Mouse (Mus musculus) forebrain, postnatal 0 days (tissue): Measurements from ENCODE around the gene Pgam2. TPM values are rescaled to one million over a fixed set of nuclear protein-coding genes. Genes with fewer than 3 reads are reported as not detected.

Experiments used
- ATAC-seq: fragments of 200-750 bp; cut with Nextera tagmentation; 2 replicates; pipeline ENCODE4 v1.8.0; 2017; ENCODE audit warnings: mild to moderate bottlenecking, moderate library complexity
- DNase-seq: peaks from one replicate; pipeline ENCODE4 v3.0.0-alpha.2; 2015
- H3K27ac ChIP-seq: fragments of 300-500 bp; sonication (generic); 2 replicates; pipeline ENCODE4 v1.5.1; 2014; ENCODE audit warnings: low read depth, mild to moderate bottlenecking, antibody characterized with exemption, low read length, moderate library complexity, mixed read lengths
- H3K27me3 ChIP-seq: fragments of 300-500 bp; sonication (generic); 2 replicates; pipeline ENCODE4 v1.6.1; 2014; ENCODE audit warnings: mild to moderate bottlenecking, low read length, mixed read lengths; ENCODE audit not compliant: insufficient read depth
- H3K36me3 ChIP-seq: fragments of 300-500 bp; sonication (generic); 2 replicates; pipeline ENCODE4 v1.6.1; 2014; ENCODE audit warnings: mild to moderate bottlenecking, moderate library complexity; ENCODE audit not compliant: insufficient read depth
- H3K4me1 ChIP-seq: fragments of 300-500 bp; sonication (generic); 2 replicates; pipeline ENCODE4 v1.6.1; 2014; ENCODE audit warnings: antibody characterized with exemption; ENCODE audit not compliant: insufficient read depth
- H3K4me2 ChIP-seq: fragments of 300-500 bp; sonication (generic); 2 replicates; pipeline ENCODE4 v1.6.1; 2014; ENCODE audit warnings: low read depth, mild to moderate bottlenecking, moderate library complexity
- H3K4me3 ChIP-seq: fragments of 300-500 bp; sonication (generic); 2 replicates; pipeline ENCODE4 v1.5.1; 2014; ENCODE audit warnings: low read depth, low read length, mixed read lengths
- H3K9ac ChIP-seq: fragments of 300-500 bp; sonication (generic); 2 replicates; pipeline ENCODE4 v1.6.1; 2014; ENCODE audit warnings: mild to moderate bottlenecking
- H3K9me3 ChIP-seq: fragments of 300-500 bp; sonication (generic); 2 replicates; pipeline ENCODE4 v1.6.1; 2016; ENCODE audit warnings: low read length
- CTCF ChIP-seq: sonication (generic); IDR thresholded peaks from 2 replicates; pipeline ENCODE4 v1.5.1; 2016; ENCODE audit warnings: antibody characterized with exemption, control low read depth, low read depth
- WGBS: fragments of 180-500 bp; shearing (Covaris S2); extraction: QIAGEN DNeasy Blood & Tissue Kit; methylation state at CpG from one replicate; pipeline ENCODE4 v1.1.7; 2014; 5-methylcytosine and 5-hydroxymethylcytosine counted together
- polyA plus RNA-seq: library from polyadenylated mRNA; unstranded; fragments of >200 nt; fragmentation: Nextera tagmentation; extraction: Ambion mirVana; gene quantifications from 2 replicates; pipeline ENCODE4 v1.2.1, GENCODE M21; 2015
- total RNA-seq: library from RNA; depleted of rRNA; stranded (reverse); fragments of >200 nt; gene quantifications from 2 replicates; pipeline ENCODE4 v1.2.3, GENCODE M21; 2014

Gene Pgam2
- total and polyA plus RNA-seq, 2 experiments from 2014 or later, result 0.38 to 3.5 TPM

DNA sequence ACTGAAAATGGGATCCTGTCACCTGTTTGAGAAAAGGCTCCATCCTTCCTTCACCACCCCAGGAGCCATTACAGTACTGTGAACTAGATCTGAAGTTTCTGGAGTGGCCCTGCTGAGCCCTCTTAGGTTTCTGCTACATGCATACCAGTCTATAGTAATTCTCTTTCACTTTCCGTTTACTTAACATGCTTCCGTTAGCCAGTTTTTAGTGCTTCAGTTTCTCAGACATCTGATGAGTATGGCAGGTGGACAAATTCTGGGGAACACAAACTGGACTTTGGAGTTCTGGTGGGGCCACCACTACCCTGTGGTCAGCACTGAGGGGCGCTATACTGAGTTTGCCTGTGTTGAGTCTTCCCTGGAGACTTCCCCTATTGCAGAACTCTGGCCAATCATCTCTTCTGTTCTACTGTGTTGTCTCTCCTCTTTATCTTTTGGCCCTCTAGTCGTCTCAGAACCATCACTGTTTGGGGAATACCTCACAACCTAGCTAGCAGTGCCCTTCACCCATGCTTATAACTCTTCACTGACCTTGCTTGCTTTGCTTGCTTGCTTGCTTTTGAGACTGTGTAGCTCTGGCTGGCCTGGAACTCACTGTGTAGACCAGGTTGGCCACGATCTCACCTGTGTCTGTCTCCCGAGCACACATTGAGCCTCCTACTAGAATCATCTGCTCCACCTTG lies 14.3 kb downstream of the Pgam2 start:
- Histone ChIP-seq H3K9ac (peak overlapping the region; percentile 91), H3K4me3 (peak overlapping the region; percentile 91), H3K27ac (peak overlapping the region; percentile 92), H3K4me2 (peak overlapping the region; percentile 80), H3K27me3 (no peaks in the 10 kb centered on the region), H3K9me3 (no peaks in the 10 kb centered on the region), H3K36me3 (peaks cover 24% of the 10 kb centered on the region), H3K4me1 (peaks cover 20% of the 10 kb centered on the region)
- no peak for ATAC-seq
- WGBS, result 75% methylated on average over 6 of the region's 6 CpGs
- peak; percentile 40; the same call in 1 of the 2 replicates for TF ChIP-seq CTCF
- no peak for DNase-seq

DNA sequence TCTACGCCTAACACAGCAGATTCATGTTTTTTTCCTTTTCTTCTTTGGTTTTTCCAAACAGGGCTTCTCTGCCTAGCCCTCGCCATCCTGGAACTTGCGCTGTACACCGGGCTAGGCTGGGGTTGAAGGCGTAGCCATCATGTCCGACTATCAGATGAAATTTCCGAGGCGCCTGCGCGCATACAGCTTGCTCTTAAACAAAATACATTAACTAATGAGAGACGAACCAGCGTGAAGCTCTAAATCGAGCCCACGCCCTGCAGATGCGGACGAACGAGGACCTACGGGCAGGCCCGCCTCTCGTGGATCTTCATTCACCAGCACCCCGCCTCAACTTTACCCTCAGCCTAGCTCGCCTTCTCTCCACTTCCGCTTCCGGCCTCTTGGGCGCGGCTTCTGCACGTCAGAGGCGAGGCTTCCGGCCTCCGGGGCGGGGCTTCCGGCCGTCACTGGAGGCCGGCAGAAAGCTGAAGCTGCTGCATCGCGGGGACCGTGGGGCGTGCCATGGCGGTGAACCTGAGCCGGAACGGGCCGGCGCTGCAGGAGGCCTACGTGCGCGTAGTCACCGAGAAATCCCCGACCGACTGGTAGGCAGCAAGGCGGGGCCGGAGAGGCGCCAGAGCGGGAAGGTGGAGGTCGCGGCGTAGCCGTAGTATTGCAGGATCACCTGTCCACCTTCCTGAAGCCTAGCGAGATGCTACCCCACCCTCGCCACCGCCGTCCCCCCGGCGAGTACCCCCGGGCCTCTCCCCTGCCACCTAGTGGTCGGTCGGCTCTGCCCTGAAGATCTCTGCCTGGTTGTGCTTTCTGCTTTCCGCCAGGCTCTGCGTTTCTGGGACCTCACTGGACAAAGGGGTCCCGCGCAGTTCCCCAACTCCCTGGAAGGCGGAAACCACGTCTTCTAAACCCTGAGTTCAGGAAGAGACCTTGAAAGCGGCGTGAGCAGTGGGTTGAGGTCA lies 15.2 kb downstream of the Pgam2 start, which contains the start of gene Dbnl:
Dbnl (plus strand) TSS at position 433 of the 959 bp plus-strand sequence.
- Histone ChIP-seq H3K4me3 (peak within 1 kb of the TSS; percentile 91), H3K36me3 (peaks cover 15% of the 10 kb centered on the region), H3K9ac (peak within 1 kb of the TSS; percentile 91), H3K9me3 (no peaks in the 10 kb centered on the region), H3K4me2 (peak within 1 kb of the TSS; percentile 80), H3K4me1 (peaks cover 20% of the 10 kb centered on the region), H3K27ac (peak within 1 kb of the TSS; percentile 92), H3K27me3 (no peaks in the 10 kb centered on the region)
- peak; percentile 69 for TF ChIP-seq CTCF
- peak; percentile 98 for ATAC-seq
- peak; percentile 96 for DNase-seq
- 1% methylated on average over 74 of the region's 74 CpGs for WGBS

DNA sequence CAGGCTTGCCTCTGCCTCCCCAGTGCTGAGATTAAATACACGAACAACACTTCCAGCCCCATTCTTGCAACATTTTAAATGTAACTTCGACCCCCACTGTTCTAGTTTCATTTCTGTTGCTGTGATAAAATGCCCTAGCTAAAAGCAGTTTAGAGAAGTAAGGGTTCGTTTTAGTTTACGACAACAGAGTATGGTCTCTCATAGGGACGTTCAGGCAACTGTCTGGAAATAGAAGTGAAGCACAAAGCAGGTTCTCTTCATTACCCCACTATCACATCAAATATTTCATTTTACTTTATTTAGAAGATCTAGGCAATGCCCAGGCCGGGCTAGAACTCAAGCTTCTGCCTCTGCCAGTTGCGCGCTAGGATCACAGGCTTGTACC lies 15.9 kb downstream of the Pgam2 start:
- Histone ChIP-seq H3K27ac (peak overlapping the region; percentile 92), H3K4me2 (peak overlapping the region; percentile 80), H3K4me1 (peaks cover 20% of the 10 kb centered on the region), H3K36me3 (peaks cover 12% of the 10 kb centered on the region), H3K9me3 (no peaks in the 10 kb centered on the region), H3K9ac (peak overlapping the region; percentile 91), H3K27me3 (no peaks in the 10 kb centered on the region), H3K4me3 (peak overlapping the region; percentile 91)
- ATAC-seq (no peak), DNase-seq (no peak)
- no peak for TF ChIP-seq CTCF
- WGBS, result 42% methylated on average over 8 of the region's 8 CpGs

DNA sequence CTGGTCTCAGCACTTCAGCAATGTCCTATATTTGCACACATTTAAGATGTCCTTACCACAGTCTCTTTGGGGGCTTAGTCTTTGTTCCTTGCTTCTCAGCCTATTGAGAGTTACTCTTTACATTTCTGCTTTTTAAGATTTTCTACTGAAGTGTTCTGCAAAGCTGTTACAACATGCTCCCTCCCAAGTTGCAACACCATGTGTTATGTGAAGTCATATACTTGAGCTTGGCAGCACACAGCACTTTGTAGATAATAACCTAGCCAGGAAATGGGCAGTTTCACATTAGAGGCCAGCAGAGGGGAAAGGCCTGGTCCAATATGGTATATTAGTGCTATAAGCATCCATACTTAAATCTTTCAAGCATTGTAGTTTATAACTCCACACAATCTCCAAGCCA lies 17.8 kb downstream of the Pgam2 start:
- H3K4me2 ChIP-seq, result no peak overlapping the region
- H3K4me1 ChIP-seq, result peaks cover 20% of the 10 kb centered on the region
- peaks cover 7% of the 10 kb centered on the region; the same call in 1 of the 2 replicates for H3K36me3 ChIP-seq
- no peak overlapping the region for H3K9ac ChIP-seq
- TF ChIP-seq CTCF, result no peak
- DNase-seq (no peak), ATAC-seq (no peak)
- H3K27me3 ChIP-seq, result no peaks in the 10 kb centered on the region
- H3K27ac ChIP-seq, result no peak overlapping the region
- H3K9me3 ChIP-seq, result no peaks in the 10 kb centered on the region
- H3K4me3 ChIP-seq, result no peak overlapping the region

DNA sequence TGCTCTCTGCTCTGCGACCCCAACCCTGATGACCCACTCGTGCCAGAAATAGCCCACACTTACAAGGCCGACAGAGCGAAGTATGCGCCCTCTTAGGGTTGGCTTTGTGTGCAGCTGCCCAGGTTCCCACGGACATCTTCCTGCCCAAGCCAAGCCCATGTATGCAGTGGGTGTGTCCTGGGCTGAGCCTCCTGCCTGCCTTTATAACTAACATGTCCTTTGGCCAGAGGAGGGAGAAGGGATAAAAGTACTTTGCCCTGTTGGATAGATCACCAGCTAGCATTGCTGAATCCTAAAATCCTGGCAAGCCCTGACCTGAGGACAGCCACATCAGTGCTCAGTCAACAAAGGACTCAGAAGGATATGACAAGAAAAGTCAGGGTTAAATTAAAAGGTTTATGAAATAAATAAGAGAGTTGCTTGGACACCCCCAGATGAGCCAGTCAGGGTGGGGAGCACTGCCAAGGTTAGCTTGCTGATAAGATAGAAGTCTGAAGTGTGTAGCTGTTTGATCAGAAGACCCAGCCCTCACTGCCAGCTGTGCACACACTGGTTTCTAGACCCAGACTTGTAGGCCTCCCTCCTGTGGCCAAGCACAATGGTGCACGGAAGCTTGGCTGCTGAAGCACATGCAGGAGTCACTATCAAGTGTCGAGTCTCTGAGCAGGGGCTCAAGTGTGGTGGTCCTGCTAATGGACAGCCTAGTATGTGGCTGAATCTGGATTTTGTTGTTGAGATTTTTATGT lies 21.2 kb downstream of the Pgam2 start:
- Histone ChIP-seq H3K4me3 (no peak overlapping the region), H3K9me3 (no peaks in the 10 kb centered on the region), H3K4me1 (peaks cover 2% of the 10 kb centered on the region; the same call in 1 of the 2 replicates), H3K36me3 (peaks cover 6% of the 10 kb centered on the region; the same call in 1 of the 2 replicates), H3K27me3 (no peaks in the 10 kb centered on the region), H3K9ac (no peak overlapping the region), H3K27ac (no peak overlapping the region), H3K4me2 (no peak overlapping the region)
- ATAC-seq, result no peak
- WGBS, result 72% methylated on average over 8 of the region's 8 CpGs
- no peak for DNase-seq
- peak; percentile 37; the same call in 1 of the 2 replicates for TF ChIP-seq CTCF

DNA sequence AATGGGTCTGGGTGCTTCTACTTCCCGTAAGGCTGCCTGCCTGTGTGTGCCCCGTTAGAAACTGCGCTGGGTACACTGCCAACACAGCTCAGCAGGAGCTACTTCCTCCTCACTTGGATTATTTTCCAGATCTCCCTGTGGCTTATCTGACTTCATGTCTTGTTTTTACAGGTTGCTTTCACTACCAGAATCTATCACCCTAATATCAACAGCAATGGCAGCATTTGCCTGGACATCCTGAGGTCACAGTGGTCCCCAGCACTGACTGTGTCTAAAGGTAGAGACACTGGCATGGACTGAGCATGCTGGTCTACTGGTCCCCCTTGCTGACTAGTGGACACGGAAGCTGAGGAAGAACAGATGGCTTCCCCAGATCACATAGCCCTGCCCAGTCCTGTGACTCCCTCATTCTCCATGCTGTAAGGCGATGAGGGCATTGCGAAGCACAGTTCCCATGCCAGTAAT lies 23.5 kb downstream of the Pgam2 start:
- Histone ChIP-seq H3K4me3 (no peak overlapping the region), H3K9ac (no peak overlapping the region), H3K36me3 (peaks cover 6% of the 10 kb centered on the region; the same call in 1 of the 2 replicates), H3K27me3 (no peaks in the 10 kb centered on the region), H3K27ac (no peak overlapping the region), H3K4me2 (no peak overlapping the region), H3K9me3 (no peaks in the 10 kb centered on the region), H3K4me1 (no peaks in the 10 kb centered on the region)
- DNase-seq, result no peak
- WGBS, result 89% methylated on average over 6 of the region's 6 CpGs
- ATAC-seq, result no peak
- no peak for TF ChIP-seq CTCF
